Mouse (Mus musculus): ENCODE measurements around the gene Scml4. TPM values are rescaled to one million over a fixed set of nuclear protein-coding genes. Genes with fewer than 3 reads are reported as not detected.
A peak's percentile ranks its signal among the peaks of the same experiment; 100 is the strongest.

Scml4 gene
- polyA plus RNA-seq, 2 experiments, result 0.92 to 1.1 TPM

GRCm38 (mm10) chr10:42973537-42973936 is 113.4 kb downstream of the Scml4 start:
- Histone ChIP-seq H3K4me3 (replicated peaks; ENCODE audit: low read length) (no peak overlapping the region), H3K4me1 (ENCODE audit: control insufficient read depth, insufficient read depth, low read length) (peaks cover 30% of the 10 kb centered on the region), H3K9me3 (ENCODE audit: control insufficient read depth, low read length) (no peaks in the 10 kb centered on the region), H3K27me3 (ENCODE audit: control insufficient read depth, insufficient read depth, low read length) (no peaks in the 10 kb centered on the region), H3K9ac (ENCODE audit: low read depth, low read length, severe bottlenecking) (no peak overlapping the region), H3K27ac (replicated peaks; ENCODE audit: low read depth, low read length) (no peak overlapping the region), H3K4me2 (replicated peaks; ENCODE audit: low read depth, low read length, severe bottlenecking) (no peak overlapping the region), H3K36me3 (ENCODE audit: control insufficient read depth, insufficient read depth, low read length) (no peaks in the 10 kb centered on the region)
- ATAC-seq (ENCODE audit: low FRiP score, low read depth) (no peak), DNase-seq (ENCODE audit: low spot score) (no peak)
- TF ChIP-seq POLR2A (IDR thresholded peaks at IDR 0.05; ENCODE audit: borderline replicate concordance, extremely low read depth, insufficient read depth, insufficient read length), result no peak
- 33% methylated on average over 4 of the region's 4 CpGs for WGBS

DNA sequence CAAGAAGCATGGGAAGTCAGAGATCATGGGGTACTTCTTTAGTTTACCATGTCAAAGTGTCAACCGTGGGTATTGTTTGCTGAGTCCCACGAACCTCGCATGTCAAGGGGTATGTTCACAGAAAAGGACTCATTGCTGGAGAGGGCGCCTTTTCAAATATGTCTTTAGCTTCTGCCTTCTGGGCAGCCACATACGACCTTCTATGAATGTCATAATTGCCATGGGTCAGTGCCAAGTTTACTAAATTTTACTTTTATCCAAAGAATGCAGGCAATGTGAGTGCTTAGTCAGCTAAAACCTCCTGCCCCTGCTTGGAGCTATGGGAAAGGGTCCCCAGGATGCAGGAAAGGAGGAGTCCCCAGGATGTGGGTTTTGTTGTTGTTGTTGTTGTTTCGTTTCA is 116.4 kb downstream of the Scml4 start:
- ATAC-seq (ENCODE audit: low FRiP score, low read depth) (no peak), DNase-seq (ENCODE audit: low spot score) (no peak)
- Histone ChIP-seq H3K4me3 (replicated peaks; ENCODE audit: low read length) (no peak overlapping the region), H3K27ac (replicated peaks; ENCODE audit: low read depth, low read length) (no peak overlapping the region), H3K27me3 (ENCODE audit: control insufficient read depth, insufficient read depth, low read length) (no peaks in the 10 kb centered on the region), H3K36me3 (ENCODE audit: control insufficient read depth, insufficient read depth, low read length) (no peaks in the 10 kb centered on the region), H3K4me1 (ENCODE audit: control insufficient read depth, insufficient read depth, low read length) (peaks cover 36% of the 10 kb centered on the region), H3K9ac (ENCODE audit: low read depth, low read length, severe bottlenecking) (no peak overlapping the region), H3K4me2 (replicated peaks; ENCODE audit: low read depth, low read length, severe bottlenecking) (no peak overlapping the region), H3K9me3 (ENCODE audit: control insufficient read depth, low read length) (no peaks in the 10 kb centered on the region)
- TF ChIP-seq POLR2A (IDR thresholded peaks at IDR 0.05; ENCODE audit: borderline replicate concordance, extremely low read depth, insufficient read depth, insufficient read length), result no peak
- WGBS, result 84% methylated on average over 6 of the region's 6 CpGs

DNA sequence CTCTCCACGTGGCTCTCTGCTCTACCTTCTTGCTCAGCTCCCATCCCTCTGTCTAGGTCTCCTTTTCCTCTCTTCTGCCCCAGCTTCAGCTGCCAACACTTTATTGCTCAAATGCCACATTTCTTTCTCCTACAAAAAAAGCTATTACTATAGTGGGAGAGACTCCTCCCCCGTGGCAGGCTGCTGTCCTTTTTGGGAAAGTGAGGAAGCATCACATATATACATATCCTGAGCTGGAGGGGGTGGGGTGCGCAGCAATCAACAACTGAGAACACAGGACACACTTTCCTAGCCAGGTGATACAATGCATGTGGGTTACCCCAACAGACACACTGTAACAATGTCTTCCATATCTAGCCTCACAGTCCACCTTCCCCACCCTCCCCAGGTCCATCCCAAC is 118.2 kb downstream of the Scml4 start:
- Histone ChIP-seq H3K9me3 (ENCODE audit: control insufficient read depth, low read length) (no peaks in the 10 kb centered on the region), H3K36me3 (ENCODE audit: control insufficient read depth, insufficient read depth, low read length) (no peaks in the 10 kb centered on the region), H3K4me1 (ENCODE audit: control insufficient read depth, insufficient read depth, low read length) (peaks cover 23% of the 10 kb centered on the region; the same call in 1 of the 2 replicates), H3K4me3 (replicated peaks; ENCODE audit: low read length) (no peak overlapping the region), H3K27ac (replicated peaks; ENCODE audit: low read depth, low read length) (no peak overlapping the region), H3K27me3 (ENCODE audit: control insufficient read depth, insufficient read depth, low read length) (no peaks in the 10 kb centered on the region), H3K9ac (ENCODE audit: low read depth, low read length, severe bottlenecking) (no peak overlapping the region), H3K4me2 (replicated peaks; ENCODE audit: low read depth, low read length, severe bottlenecking) (no peak overlapping the region)
- no peak for DNase-seq (ENCODE audit: low spot score)
- no peak for TF ChIP-seq POLR2A (IDR thresholded peaks at IDR 0.05; ENCODE audit: borderline replicate concordance, extremely low read depth, insufficient read depth, insufficient read length)
- WGBS, result 60% methylated on average over 3 of the region's 3 CpGs
- ATAC-seq (ENCODE audit: low FRiP score, low read depth), result no peak

GRCm38 (mm10) chr10:42980999-42981757 is 121.0 kb downstream of the Scml4 start:
- DNase-seq (ENCODE audit: low spot score), result peak; percentile 38

GRCm38 (mm10) chr10:42984886-42985285 is 124.7 kb downstream of the Scml4 start:
- DNase-seq (ENCODE audit: low spot score), result no peak
- Histone ChIP-seq H3K27ac (replicated peaks; ENCODE audit: low read depth, low read length) (no peak overlapping the region), H3K4me2 (replicated peaks; ENCODE audit: low read depth, low read length, severe bottlenecking) (no peak overlapping the region), H3K9me3 (ENCODE audit: control insufficient read depth, low read length) (no peaks in the 10 kb centered on the region), H3K4me1 (ENCODE audit: control insufficient read depth, insufficient read depth, low read length) (peaks cover 6% of the 10 kb centered on the region; the same call in 1 of the 2 replicates), H3K9ac (ENCODE audit: low read depth, low read length, severe bottlenecking) (no peak overlapping the region), H3K27me3 (ENCODE audit: control insufficient read depth, insufficient read depth, low read length) (no peaks in the 10 kb centered on the region), H3K4me3 (replicated peaks; ENCODE audit: low read length) (no peak overlapping the region), H3K36me3 (ENCODE audit: control insufficient read depth, insufficient read depth, low read length) (no peaks in the 10 kb centered on the region)
- TF ChIP-seq POLR2A (IDR thresholded peaks at IDR 0.05; ENCODE audit: borderline replicate concordance, extremely low read depth, insufficient read depth, insufficient read length), result no peak
- ATAC-seq (ENCODE audit: low FRiP score, low read depth), result no peak
- WGBS, result 76% methylated on average over 4 of the region's 4 CpGs

More at GRCm38 (mm10) chr10:42980999-42981757, 121.0 kb downstream of the Scml4 start:
- H3K36me3 ChIP-seq (ENCODE audit: control insufficient read depth, insufficient read depth, low read length), result no peaks in the 10 kb centered on the region
- no peak for ATAC-seq (ENCODE audit: low FRiP score, low read depth)
- H3K27me3 ChIP-seq (ENCODE audit: control insufficient read depth, insufficient read depth, low read length), result no peaks in the 10 kb centered on the region
- no peak overlapping the region for H3K4me3 ChIP-seq (replicated peaks; ENCODE audit: low read length)
- WGBS, result 64% methylated on average over 7 of the region's 7 CpGs
- H3K4me1 ChIP-seq (ENCODE audit: control insufficient read depth, insufficient read depth, low read length), result peaks cover 6% of the 10 kb centered on the region; the same call in 1 of the 2 replicates
- H3K27ac ChIP-seq (replicated peaks; ENCODE audit: low read depth, low read length), result no peak overlapping the region
- no peak overlapping the region for H3K9ac ChIP-seq (ENCODE audit: low read depth, low read length, severe bottlenecking)
- H3K9me3 ChIP-seq (ENCODE audit: control insufficient read depth, low read length), result no peaks in the 10 kb centered on the region
- H3K4me2 ChIP-seq (replicated peaks; ENCODE audit: low read depth, low read length, severe bottlenecking), result no peak overlapping the region
- no peak for TF ChIP-seq POLR2A (IDR thresholded peaks at IDR 0.05; ENCODE audit: borderline replicate concordance, extremely low read depth, insufficient read depth, insufficient read length)
